ENCODE assay signal across 16 mouse cellular contexts in genomic region chr9:66352704-66353103, GRCm38 (mm10). TPM values are rescaled to one million over a fixed set of nuclear protein-coding genes. Genes with fewer than 3 reads are reported as not detected.
A peak's percentile ranks its signal among the peaks of the same experiment; 100 is the strongest.
DNase-seq lines count a peak whose midpoint lies in the region; ATAC-seq and TF ChIP-seq lines count a peak whose summit lies in the region.
"Had no signal": no experiment of that assay in that cellular context is flagged by ENCODE, and none has a peak within 500 bp of the region (broad histone marks: within the 10 kb centered on the region; RNA-seq: fewer than 3 reads in every experiment).

No protein-coding gene starts in this region.

- no peak for TF ChIP-seq CTCF in liver, embryonic 14.5 days (IDR thresholded peaks at IDR 0.05; ENCODE audit: low read depth)

- H3K36me3 ChIP-seq in forebrain, embryonic 13.5 days (ENCODE audit: poor library complexity, severe bottlenecking) = no peaks in the 10 kb centered on the region
- H3K36me3 ChIP-seq in forebrain, embryonic 11.5 days (ENCODE audit: control insufficient read depth, insufficient read depth, low read length) = no peaks in the 10 kb centered on the region
- H3K36me3 ChIP-seq in megakaryocyte, embryonic 14.5 days (replicated peaks; ENCODE audit: low read length) = peaks cover 3% of the 10 kb centered on the region
- H3K36me3 ChIP-seq in liver, embryonic 14.5 days (replicated peaks; ENCODE audit: control insufficient read depth, insufficient read depth, low read depth) = no peaks in the 10 kb centered on the region
- H3K36me3 ChIP-seq in neural tube, embryonic 15.5 days = no peaks in the 10 kb centered on the region
- H3K36me3 ChIP-seq: limb, embryonic 15.5 days; stomach, embryonic 15.5 days had no signal

- peak overlapping the region; percentile 71; the same call in 1 of the 2 replicates for H3K4me2 ChIP-seq in forebrain, embryonic 13.5 days
- H3K4me2 ChIP-seq in forebrain, embryonic 11.5 days (ENCODE audit: low read depth, low read length, severe bottlenecking) = no peak overlapping the region
- H3K4me2 ChIP-seq in liver, embryonic 14.5 days (ENCODE audit: low read depth) = peak overlapping the region; percentile 85
- peak overlapping the region; percentile 73 for H3K4me2 ChIP-seq in neural tube, embryonic 15.5 days
- H3K4me2 ChIP-seq: limb, embryonic 15.5 days had no signal

- TF ChIP-seq EP300 in liver, embryonic 14.5 days (IDR thresholded peaks at IDR 0.05; ENCODE audit: low read depth) = peak; percentile 23; the same call in 1 of the 2 replicates

- no peaks in the 10 kb centered on the region for H3K9me3 ChIP-seq in forebrain, embryonic 13.5 days (replicated peaks)
- no peaks in the 10 kb centered on the region for H3K9me3 ChIP-seq in forebrain, embryonic 11.5 days (ENCODE audit: control insufficient read depth, low read length)
- no peaks in the 10 kb centered on the region for H3K9me3 ChIP-seq in megakaryocyte, embryonic 14.5 days
- H3K9me3 ChIP-seq in liver, embryonic 14.5 days (ENCODE audit: control insufficient read depth, low read length) = no peaks in the 10 kb centered on the region
- H3K9me3 ChIP-seq in neural tube, embryonic 15.5 days (replicated peaks) = no peaks in the 10 kb centered on the region
- H3K9me3 ChIP-seq: limb, embryonic 15.5 days; stomach, embryonic 15.5 days had no signal

- no peak for ATAC-seq in forebrain, embryonic 13.5 days
- no peak for ATAC-seq in forebrain, embryonic 11.5 days (replicated peaks; ENCODE audit: low FRiP score)
- ATAC-seq in megakaryocyte, adult 5-6 weeks (ENCODE audit: poor library complexity, severe bottlenecking) = no peak
- no peak for ATAC-seq in liver, embryonic 14.5 days (ENCODE audit: insufficient read depth)
- ATAC-seq in neural tube, embryonic 15.5 days (ENCODE audit: low FRiP score) = no peak

- H3K9ac ChIP-seq in forebrain, embryonic 13.5 days = no peak overlapping the region
- no peak overlapping the region for H3K9ac ChIP-seq in forebrain, embryonic 11.5 days (ENCODE audit: low read length)
- H3K9ac ChIP-seq in liver, embryonic 14.5 days (replicated peaks) = peak overlapping the region; percentile 61
- H3K9ac ChIP-seq in neural tube, embryonic 15.5 days (replicated peaks) = no peak overlapping the region
- H3K9ac ChIP-seq: limb, embryonic 15.5 days; stomach, embryonic 15.5 days had no signal

- DNase-seq in forebrain, embryonic 11.5 days (ENCODE audit: low spot score) = no peak
- DNase-seq in liver, embryonic 14.5 days (ENCODE audit: low read depth in 3 of 3, low spot score in 3 of 3) = no peak
- no peak for DNase-seq in lung, postnatal 25 days (ENCODE audit: low spot score)
- DNase-seq in layer of hippocampus, postnatal 10 days (ENCODE audit: low spot score in 2 of 2) = no peak
- DNase-seq: cerebellum, adult 9-11 months; kidney, adult 8-10 months; kidney, postnatal 4 days; retina, postnatal 1 day; thymus, postnatal 25 days had no signal

- no peak overlapping the region for H3K4me3 ChIP-seq in forebrain, embryonic 13.5 days
- H3K4me3 ChIP-seq in forebrain, embryonic 11.5 days (ENCODE audit: low read depth, low read length) = no peak overlapping the region
- H3K4me3 ChIP-seq in megakaryocyte, embryonic 14.5 days (replicated peaks) = peak overlapping the region; percentile 99
- peak overlapping the region; percentile 90 to 100; a peak in 3 of 4 replicates for H3K4me3 ChIP-seq in liver, embryonic 14.5 days (ENCODE audit: insufficient read depth in 1 of 2, low read depth in 2 of 2, low read length in 2 of 2)
- peak overlapping the region; percentile 94; the same call in 1 of the 2 replicates for H3K4me3 ChIP-seq in neural tube, embryonic 15.5 days (replicated peaks)
- H3K4me3 ChIP-seq: limb, embryonic 15.5 days; stomach, embryonic 15.5 days had no signal

- no peak overlapping the region for H3K27ac ChIP-seq in forebrain, embryonic 13.5 days
- H3K27ac ChIP-seq in forebrain, embryonic 11.5 days (ENCODE audit: low read depth, low read length) = no peak overlapping the region
- H3K27ac ChIP-seq in liver, embryonic 14.5 days = peak overlapping the region; percentile 69
- H3K27ac ChIP-seq in neural tube, embryonic 15.5 days (replicated peaks) = no peak overlapping the region
- H3K27ac ChIP-seq: limb, embryonic 15.5 days; macrophage; stomach, embryonic 15.5 days had no signal

- peaks cover 21% of the 10 kb centered on the region for H3K4me1 ChIP-seq in forebrain, embryonic 13.5 days
- peaks cover 4% of the 10 kb centered on the region; the same call in 1 of the 2 replicates for H3K4me1 ChIP-seq in forebrain, embryonic 11.5 days (replicated peaks; ENCODE audit: control insufficient read depth, insufficient read depth, low read length)
- H3K4me1 ChIP-seq in megakaryocyte, embryonic 14.5 days = peaks cover 62% of the 10 kb centered on the region
- H3K4me1 ChIP-seq in liver, embryonic 14.5 days (replicated peaks; ENCODE audit: control insufficient read depth in 2 of 2, insufficient read depth in 2 of 2, low read length in 1 of 2) = peaks cover 31 to 34% of the 10 kb centered on the region in 2 experiments
- H3K4me1 ChIP-seq in neural tube, embryonic 15.5 days = peaks cover 23% of the 10 kb centered on the region

- no peaks in the 10 kb centered on the region for H3K27me3 ChIP-seq in forebrain, embryonic 13.5 days
- no peaks in the 10 kb centered on the region for H3K27me3 ChIP-seq in forebrain, embryonic 11.5 days (ENCODE audit: control insufficient read depth, insufficient read depth, low read length)
- no peaks in the 10 kb centered on the region for H3K27me3 ChIP-seq in megakaryocyte, embryonic 14.5 days (replicated peaks)
- no peaks in the 10 kb centered on the region for H3K27me3 ChIP-seq in liver, embryonic 14.5 days (ENCODE audit: control insufficient read depth, insufficient read depth, low read length)
- H3K27me3 ChIP-seq in neural tube, embryonic 15.5 days (replicated peaks) = no peaks in the 10 kb centered on the region
- H3K27me3 ChIP-seq: limb, embryonic 15.5 days; stomach, embryonic 15.5 days had no signal

- WGBS in forebrain, embryonic 13.5 days = 72% methylated on average over 2 of the region's 2 CpGs
- 75% methylated on average over 2 of the region's 2 CpGs for WGBS in forebrain, embryonic 11.5 days
- 66% methylated on average over 2 of the region's 2 CpGs for WGBS in liver, embryonic 14.5 days (ENCODE audit: insufficient replicate concordance)
- 74% methylated on average over 2 of the region's 2 CpGs for WGBS in neural tube, embryonic 15.5 days

RNA-seq across cellular contexts. Expression of gene Herc1, which starts 2.5 kb away (rescaled TPM):
- polyA plus RNA-seq in forebrain, embryonic 13.5 days (2015; fragmentation: Nextera tagmentation; extraction: Ambion mirVana) = 43.1 and 47.2 TPM in 2 replicates
- 41.7 and 44.0 TPM in 2 replicates for polyA plus RNA-seq in forebrain, embryonic 11.5 days (2014; fragmentation: Nextera tagmentation; extraction: Ambion mirVana)
- polyA plus RNA-seq in megakaryocyte, embryonic 14.5 days (2012; ENCODE audit: insufficient read depth, low replicate concordance) = 1.4 and 3.2 TPM in 2 replicates
- total RNA-seq in megakaryocyte, adult 5-6 weeks (2015) = 38.5 and 42.3 TPM in 2 replicates
- 71.7 and 82.0 TPM in 2 replicates for total RNA-seq in megakaryocyte, adult 5-6 weeks (2017)
- 18.8 and 23.9 TPM in 2 replicates for polyA plus RNA-seq in liver, embryonic 14.5 days (2012; rRNA removed)
- polyA plus RNA-seq in liver, embryonic 14.5 days (2014; fragmentation: Nextera tagmentation; extraction: Ambion mirVana) = 25.0 and 25.7 TPM in 2 replicates
- 36.4 and 42.0 TPM in 2 replicates for polyA plus RNA-seq in neural tube, embryonic 15.5 days (2015; fragmentation: Nextera tagmentation; extraction: Ambion mirVana)
- total RNA-seq in layer of hippocampus, postnatal 10 days (2021) = 100 to 1,000 TPM; 114 to 122 TPM

Comparison
In these comparisons a context has a peak if more than half of its experiments do, and no peak if none do; other contexts are left out.
1. H3K4me3 ChIP-seq: peak in megakaryocyte, embryonic 14.5 days (single experiment), liver, embryonic 14.5 days (2 of 2) and neural tube, embryonic 15.5 days (single experiment); none in forebrain, embryonic 13.5 days (single experiment) and forebrain, embryonic 11.5 days (single experiment).